Mouse (Mus musculus): ENCODE measurements around the gene Oas1c.

GRCm38 (mm10) chr5:120818999-120819398, 6.7 kb upstream of the Oas1c start:
- TF ChIP-seq CTCF (IDR thresholded peaks at IDR 0.05; ENCODE audit: low read depth) (no peak), EP300 (IDR thresholded peaks at IDR 0.05; ENCODE audit: low read depth) (no peak)
